Mouse (Mus musculus) kidney, adult 8-10 months (tissue): ENCODE measurements around the gene Slc35f3.
A peak's percentile ranks its signal among the peaks of the same experiment; 100 is the strongest.

Source experiments
- DNase-seq, 2 experiments: peaks; one replicate each; pipeline ENCODE4 v3.0.0; 2022

The Slc35f3 gene

DNA sequence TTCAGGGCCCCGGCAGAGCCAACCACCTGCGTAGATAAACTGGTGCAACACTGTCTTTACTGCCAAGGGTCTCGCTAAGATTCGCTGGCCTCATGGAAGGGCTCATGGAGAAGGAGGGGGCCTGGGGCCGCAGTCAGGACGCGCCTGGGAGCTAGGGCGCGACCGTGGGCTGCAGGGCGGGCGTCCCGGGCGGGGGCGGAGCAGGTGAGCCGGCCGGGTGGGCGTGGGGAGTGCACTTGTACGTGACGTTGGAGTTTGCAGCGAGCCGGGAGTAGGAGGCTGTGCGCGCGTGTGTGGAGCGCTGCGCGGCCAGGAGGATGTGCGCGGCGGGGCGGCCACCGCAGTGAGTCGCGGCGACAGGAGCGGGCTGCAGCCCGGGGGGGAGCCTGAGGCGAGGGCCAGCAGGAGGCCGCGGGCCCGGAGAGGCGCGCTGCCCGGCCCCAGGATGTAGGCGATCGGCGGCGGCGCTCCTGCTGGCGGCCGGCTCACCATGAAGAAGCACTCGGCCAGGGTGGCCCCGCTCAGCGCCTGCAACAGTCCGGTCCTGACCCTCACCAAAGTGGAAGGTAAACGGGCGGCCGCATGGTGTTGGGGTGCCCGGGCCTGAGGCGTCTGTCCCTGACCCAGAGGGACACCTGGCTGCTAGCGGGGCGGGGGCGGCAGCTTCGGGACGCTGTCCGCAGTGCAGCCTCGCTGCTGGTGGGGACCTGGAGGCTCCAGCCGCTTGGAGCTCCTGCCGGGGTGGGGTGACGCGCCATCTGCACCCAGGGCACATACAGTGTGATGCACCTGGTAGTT, at the start of gene Slc35f3:
Gene Slc35f3, plus strand, starts transcription at position 263 of the 798 bp plus-strand sequence.
- peak; percentile 56 to 71 for DNase-seq

- no peak for DNase-seq
Measured at GRCm38 (mm10) chr8:126250486-126250885, 47.9 kb upstream of the Slc35f3 start.

DNA sequence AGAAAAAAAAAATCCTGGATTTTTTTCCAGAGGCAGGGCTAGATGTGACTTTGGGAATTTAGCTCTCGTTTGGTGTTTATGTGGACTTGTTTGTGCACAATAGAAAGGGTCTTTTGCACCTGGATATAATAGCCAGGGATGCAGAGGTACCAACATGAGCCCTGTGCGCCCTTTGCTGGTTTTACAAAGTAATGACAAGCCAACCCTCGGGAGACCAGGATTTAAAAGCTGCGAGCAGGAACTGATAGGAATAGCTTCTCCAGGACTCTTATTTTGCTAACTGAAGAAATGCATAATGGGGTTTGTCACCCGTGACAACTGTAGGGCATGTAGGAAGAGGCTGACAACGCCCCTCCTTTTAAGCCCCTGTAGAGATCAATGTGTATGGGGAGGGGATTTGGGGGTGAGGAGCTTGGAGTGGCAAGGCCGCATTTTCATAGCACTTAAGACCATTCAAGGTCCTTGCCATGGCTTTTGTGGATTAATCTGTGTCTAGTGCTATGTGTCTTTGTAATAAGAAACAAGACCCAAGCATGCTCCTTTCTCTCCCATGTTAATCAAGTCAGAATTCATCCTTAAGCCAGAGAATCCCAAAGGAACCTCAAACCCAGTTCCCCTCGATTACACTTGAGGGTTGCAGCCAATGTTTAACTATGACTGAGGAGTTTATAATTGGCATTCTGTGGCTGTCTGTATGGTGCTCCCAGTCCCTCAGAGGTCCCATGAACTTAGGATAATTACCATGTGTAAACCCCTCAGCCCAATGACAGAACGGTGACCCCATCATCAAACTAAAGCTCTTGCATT, 41.6 kb upstream of the Slc35f3 start:
- DNase-seq = no peak

DNA sequence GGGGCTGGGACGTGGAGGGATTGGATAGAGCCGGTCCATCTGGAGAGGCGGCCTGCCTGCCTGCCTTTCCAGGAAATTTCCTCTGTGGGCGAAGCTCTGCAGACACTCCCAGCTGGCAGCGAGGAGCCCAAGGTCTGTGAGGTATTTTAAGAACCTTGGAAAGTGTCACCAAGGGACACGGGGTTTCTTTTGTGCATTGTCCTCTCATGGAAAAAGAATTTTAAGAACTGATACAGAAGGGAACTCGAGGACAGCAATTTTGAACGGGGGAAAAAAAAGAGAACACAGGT, 41.0 kb upstream of the Slc35f3 start:
- DNase-seq = no peak

- DNase-seq = peak; percentile 50 to 73
Measured at GRCm38 (mm10) chr8:126258175-126258781, 40.1 kb upstream of the Slc35f3 start.

- DNase-seq = no peak
Measured at GRCm38 (mm10) chr8:126265186-126265585, 33.2 kb upstream of the Slc35f3 start.

DNA sequence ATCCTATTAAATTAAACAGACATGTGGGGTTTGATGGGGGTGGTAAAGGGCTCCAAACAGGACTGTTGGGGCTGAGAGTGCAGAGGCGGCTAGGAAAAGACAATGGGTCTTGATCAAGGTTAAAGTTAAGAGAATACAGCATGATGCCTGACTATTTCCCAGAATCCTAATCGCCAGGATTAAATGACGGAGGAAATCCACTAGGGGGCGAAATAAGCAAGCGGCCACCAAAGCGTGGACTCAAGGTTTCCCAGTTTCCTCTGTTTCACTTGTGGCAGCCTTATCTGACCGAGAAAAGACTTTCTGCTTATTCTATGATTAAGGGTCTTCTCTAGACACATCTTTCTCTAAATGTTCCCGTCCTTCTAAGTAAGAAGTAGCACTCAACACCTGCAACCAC, 31.2 kb upstream of the Slc35f3 start:
- peak; percentile 4 to 15 for DNase-seq

DNA sequence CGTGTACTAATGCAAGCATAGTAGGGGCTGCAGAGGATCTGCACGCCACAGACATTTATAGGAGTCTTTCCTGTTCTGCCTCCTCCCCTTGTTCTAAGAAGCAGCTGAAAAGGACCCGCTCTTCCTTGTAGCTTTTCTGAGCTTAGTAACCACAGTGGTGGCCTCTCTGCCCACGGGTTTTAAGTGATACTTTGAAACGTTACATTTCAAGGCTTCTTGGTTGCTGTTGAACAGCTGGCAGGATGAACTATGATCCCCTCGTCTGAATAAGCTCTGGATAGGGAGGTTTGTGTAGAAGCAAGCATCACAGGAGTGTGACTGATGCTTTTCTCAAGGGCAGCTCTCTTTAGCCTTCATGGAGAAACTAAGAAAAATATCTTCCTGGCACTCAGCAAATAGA, 28.6 kb upstream of the Slc35f3 start:
- no peak for DNase-seq

GRCm38 (mm10) chr8:126272445-126272844, 25.9 kb upstream of the Slc35f3 start:
- no peak for DNase-seq

- DNase-seq = no peak
Measured at GRCm38 (mm10) chr8:126273066-126273465, 25.3 kb upstream of the Slc35f3 start.

GRCm38 (mm10) chr8:126274866-126275360, 23.4 kb upstream of the Slc35f3 start:
- DNase-seq = no peak

DNA sequence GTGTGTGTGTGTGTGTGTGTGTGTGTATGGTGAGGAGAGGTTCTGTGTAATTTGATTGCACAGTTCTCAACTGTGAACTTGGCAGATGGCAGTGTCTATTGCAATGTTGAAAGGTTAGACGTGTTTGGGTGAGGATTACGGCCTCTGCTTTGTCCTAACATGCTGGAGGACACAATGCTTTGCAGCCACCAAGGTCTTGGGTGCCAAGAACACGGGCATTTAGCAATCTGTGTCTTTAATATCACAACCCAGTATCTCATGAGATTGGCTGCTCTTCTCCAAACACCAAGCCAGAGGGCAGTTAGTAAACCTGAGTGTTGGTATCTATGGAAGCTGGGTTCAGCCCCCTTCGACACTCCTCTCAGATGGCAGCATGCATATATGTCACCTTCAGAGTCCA, 22.5 kb upstream of the Slc35f3 start:
- no peak for DNase-seq

- DNase-seq = no peak
Measured at GRCm38 (mm10) chr8:126291951-126292350, 6.4 kb upstream of the Slc35f3 start.

GRCm38 (mm10) chr8:126297284-126297845, 993 bp upstream of the Slc35f3 start:
- peak; percentile 59 to 66 for DNase-seq

- no peak for DNase-seq
Measured at GRCm38 (mm10) chr8:126299333-126299732, 975 bp downstream of the Slc35f3 start.

DNA sequence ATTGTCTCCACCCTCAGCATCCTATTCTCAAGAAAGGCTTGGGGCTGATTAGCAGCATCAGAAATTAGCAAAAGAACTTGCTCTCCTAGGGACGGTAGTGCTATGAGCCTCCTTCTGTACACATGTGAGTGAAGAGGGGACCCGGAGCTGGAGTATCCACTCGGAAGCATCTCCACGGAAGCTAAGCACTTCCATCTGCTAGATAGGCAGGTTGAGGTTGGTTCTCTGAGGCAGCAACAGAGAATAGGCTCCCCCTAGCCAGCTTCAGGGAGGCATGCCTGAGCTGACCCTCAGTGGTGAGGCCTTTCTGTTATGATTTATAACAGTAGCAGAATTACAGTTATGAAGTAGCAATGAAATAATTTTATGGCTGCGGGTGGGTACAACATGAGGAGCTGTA, 2.0 kb downstream of the Slc35f3 start:
- DNase-seq = no peak

GRCm38 (mm10) chr8:126301580-126301979, 3.2 kb downstream of the Slc35f3 start:
- DNase-seq = peak; percentile 47 to 69

DNA sequence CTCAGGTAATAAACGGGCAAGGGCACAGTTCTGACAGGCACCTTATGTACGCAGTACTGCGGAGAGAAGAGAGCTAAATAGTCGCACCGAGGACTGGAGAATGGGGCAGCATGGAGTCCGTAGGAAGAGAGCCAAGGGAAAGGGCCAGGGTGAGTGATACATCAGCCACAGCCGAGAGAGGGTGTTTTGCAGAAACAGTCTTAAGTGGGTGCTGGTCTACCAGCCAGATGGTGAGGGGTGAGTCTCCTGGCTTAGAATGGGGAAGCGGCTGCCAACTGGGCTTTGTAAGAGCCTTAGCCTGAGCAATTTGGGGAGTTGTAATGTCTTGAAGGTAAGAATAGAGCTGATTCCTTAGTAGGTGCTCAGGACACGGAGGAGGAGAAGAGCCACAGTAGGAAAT, 8.8 kb downstream of the Slc35f3 start:
- no peak for DNase-seq

DNA sequence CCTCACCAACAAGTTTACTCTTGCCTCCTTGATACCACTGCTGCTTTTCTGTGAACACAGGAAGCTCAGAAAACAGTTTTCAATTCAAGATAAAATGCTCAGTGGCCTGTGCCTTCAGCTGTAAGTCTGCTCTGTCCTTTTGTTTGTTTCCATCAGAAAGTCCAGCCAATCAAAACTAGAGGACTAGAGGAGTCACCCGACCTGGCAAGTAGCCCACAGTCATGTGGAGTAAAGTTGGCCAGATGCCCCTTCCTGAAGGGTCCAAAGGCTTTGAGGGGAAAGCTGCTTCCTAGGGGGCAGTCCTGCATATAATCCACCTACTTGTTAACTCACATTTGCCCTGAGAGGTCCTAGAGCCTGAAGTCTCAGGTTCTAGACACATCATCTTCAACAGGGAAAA, 10.7 kb downstream of the Slc35f3 start:
- peak; percentile 95 to 97 for DNase-seq

DNA sequence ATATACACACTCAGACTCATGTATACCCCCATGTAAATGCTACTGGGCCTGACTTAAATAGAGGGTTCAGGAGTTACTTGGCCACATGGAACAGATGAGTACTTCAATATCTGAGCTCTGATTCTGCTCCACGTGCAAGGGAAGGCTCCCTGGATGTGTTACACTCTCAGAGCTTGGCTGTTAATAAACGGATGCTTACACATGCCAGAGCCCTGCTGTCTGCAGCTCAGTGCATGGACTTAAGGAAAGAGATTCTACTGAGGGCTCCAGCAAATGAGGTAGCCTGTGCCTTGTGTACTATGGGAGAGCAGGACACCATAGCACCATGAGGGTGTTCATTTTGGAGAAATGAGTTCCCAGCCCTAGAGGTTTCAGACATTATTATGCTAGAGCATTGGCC, 26.6 kb downstream of the Slc35f3 start:
- DNase-seq = no peak

GRCm38 (mm10) chr8:126326136-126326535, 27.8 kb downstream of the Slc35f3 start:
- DNase-seq = no peak

GRCm38 (mm10) chr8:126326731-126327130, 28.4 kb downstream of the Slc35f3 start:
- DNase-seq = no peak

- no peak for DNase-seq
Measured at GRCm38 (mm10) chr8:126327786-126328185, 29.4 kb downstream of the Slc35f3 start.
